Comparison of ENCODE assay signal across 13 mouse cellular contexts in the genomic region with DNA sequence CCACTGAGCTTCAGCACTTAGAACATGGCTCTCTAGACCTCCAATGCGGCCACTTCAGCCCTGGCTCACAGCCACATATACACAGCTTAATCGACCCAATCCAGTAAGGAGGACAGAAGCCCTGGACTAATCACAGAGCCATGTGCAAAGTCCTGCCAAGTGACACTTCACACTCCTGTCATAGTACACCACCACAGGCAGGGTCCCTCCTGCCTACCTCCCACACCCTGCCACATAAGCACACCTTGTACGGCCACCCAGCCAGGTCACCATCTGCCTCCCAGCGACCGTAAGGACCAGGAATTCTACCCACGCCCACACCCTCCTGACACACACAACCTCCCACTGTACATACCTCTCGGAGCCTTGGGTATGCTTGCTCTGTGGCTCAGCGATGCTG. TPM values are rescaled to one million over a fixed set of nuclear protein-coding genes. Genes with fewer than 3 reads are reported as not detected.
DNase-seq lines count a peak whose midpoint lies in the region; ATAC-seq and TF ChIP-seq lines count a peak whose summit lies in the region.
"Had no signal": no experiment of that assay in that cellular context is flagged by ENCODE, and none has a peak within 500 bp of the region (broad histone marks: within the 10 kb centered on the region; RNA-seq: fewer than 3 reads in every experiment).

No protein-coding gene starts in this region.

- ATAC-seq in heart, embryonic 14.5 days (ENCODE audit: insufficient number of reproducible peaks, insufficient read depth, low FRiP score, low read depth), result peak; percentile 57; the same call in 1 of the 2 replicates
- peak; percentile 32; the same call in 1 of the 2 replicates for ATAC-seq in lung, embryonic 14.5 days (ENCODE audit: insufficient read depth)
- ATAC-seq: CD4-positive, CD25-positive, alpha-beta regulatory T cell, adult 4 months; Patski had no signal

- TF ChIP-seq POLR2A in lung, adult 2 months (IDR thresholded peaks at IDR 0.05; ENCODE audit: borderline replicate concordance, extremely low read depth, low read depth, low read length), result no peak

- H3K27ac ChIP-seq in heart, embryonic 14.5 days (replicated peaks in 1 of 2; ENCODE audit: control insufficient read depth in 1 of 2, insufficient read depth in 1 of 2, low read depth in 2 of 2, low read length in 2 of 2), result peak overlapping the region; percentile 58 to 73
- H3K27ac ChIP-seq in lung, embryonic 14.5 days (ENCODE audit: low read depth), result peak overlapping the region; percentile 33; the same call in 1 of the 2 replicates
- H3K27ac ChIP-seq: heart, embryonic 10.5 days; kidney, postnatal 0 days; macrophage had no signal

- H3K4me2 ChIP-seq in heart, embryonic 14.5 days (ENCODE audit: low read length), result peak overlapping the region; percentile 7; the same call in 1 of the 2 replicates
- no peak overlapping the region for H3K4me2 ChIP-seq in lung, embryonic 14.5 days

- DNase-seq in heart, adult 18-20 months, result no peak
- peak; percentile 56 for DNase-seq in lung, embryonic 14.5 days
- no peak for DNase-seq in lung, adult 2 months
- DNase-seq in MN1 (ENCODE audit: low spot score), result peak; percentile 17
- DNase-seq in adrenal gland, postnatal 4 days (ENCODE audit: low spot score in 2 of 2), result no peak
- DNase-seq: embryo, embryonic 11 days had no signal

- WGBS in heart, embryonic 14.5 days, result 43% methylated on average over 8 of the region's 8 CpGs
- 61% methylated on average over 8 of the region's 8 CpGs for WGBS in lung, embryonic 14.5 days
- 71% methylated on average over 8 of the region's 8 CpGs for WGBS in lung, adult 2 months

- 0 out of 2 replicates have a peak, but pooled peaks cover 22% of the 10 kb centered on the region for H3K36me3 ChIP-seq in heart, embryonic 14.5 days (ENCODE audit: control insufficient read depth, insufficient read depth, low read length)
- H3K36me3 ChIP-seq in lung, embryonic 14.5 days (ENCODE audit: insufficient read depth), result peaks cover 5% of the 10 kb centered on the region; the same call in 1 of the 2 replicates
- H3K36me3 ChIP-seq in erythroblast, embryonic 14.5 days (ENCODE audit: control insufficient read depth), result peaks cover 25% of the 10 kb centered on the region

- no peaks in the 10 kb centered on the region for H3K27me3 ChIP-seq in heart, embryonic 14.5 days (ENCODE audit: control insufficient read depth, insufficient read depth, low read length)
- no peaks in the 10 kb centered on the region for H3K27me3 ChIP-seq in lung, embryonic 14.5 days (ENCODE audit: insufficient read depth, low read length)
- H3K27me3 ChIP-seq in erythroblast, embryonic 14.5 days (ENCODE audit: control insufficient read depth), result no peaks in the 10 kb centered on the region
- H3K27me3 ChIP-seq: Patski had no signal

- no peak overlapping the region for H3K4me3 ChIP-seq in heart, embryonic 14.5 days (ENCODE audit: control insufficient read depth in 1 of 2, insufficient read depth in 1 of 2, low read depth in 1 of 2, low read length in 2 of 2)
- H3K4me3 ChIP-seq in lung, embryonic 14.5 days (ENCODE audit: low read depth, low read length), result no peak overlapping the region
- H3K4me3 ChIP-seq in lung, adult 2 months (replicated peaks; ENCODE audit: extremely low read depth, low read depth, low read length), result no peak overlapping the region
- H3K4me3 ChIP-seq in erythroblast, embryonic 14.5 days (replicated peaks), result peak overlapping the region; percentile 43
- H3K4me3 ChIP-seq: heart, embryonic 10.5 days had no signal

- peaks cover 11 to 19% of the 10 kb centered on the region in 2 experiments for H3K4me1 ChIP-seq in heart, embryonic 14.5 days (ENCODE audit: control insufficient read depth in 2 of 2, insufficient read depth in 2 of 2, low read length in 2 of 2)
- H3K4me1 ChIP-seq in lung, embryonic 14.5 days (ENCODE audit: insufficient read depth), result 0 out of 2 replicates have a peak, but pooled peaks cover 4% of the 10 kb centered on the region
- no peaks in the 10 kb centered on the region for H3K4me1 ChIP-seq in lung, adult 2 months (ENCODE audit: control insufficient read depth, insufficient read depth, low read length)
- H3K4me1 ChIP-seq in erythroblast, embryonic 14.5 days (ENCODE audit: control insufficient read depth), result peaks cover 30% of the 10 kb centered on the region

- H3K9ac ChIP-seq in heart, embryonic 14.5 days (ENCODE audit: low read length), result no peak overlapping the region; the same call in 1 of the 2 replicates
- H3K9ac ChIP-seq in lung, embryonic 14.5 days, result no peak overlapping the region

- TF ChIP-seq CTCF in lung, embryonic 14.5 days (IDR thresholded peaks at IDR 0.05; ENCODE audit: low read depth), result no peak
- no peak for TF ChIP-seq CTCF in lung, adult 2 months (IDR thresholded peaks at IDR 0.05; ENCODE audit: insufficient read depth, low read length)

- H3K9me3 ChIP-seq in heart, embryonic 14.5 days (ENCODE audit: control insufficient read depth, low read length), result no peaks in the 10 kb centered on the region
- H3K9me3 ChIP-seq in lung, embryonic 14.5 days (ENCODE audit: low read depth, low read length), result no peaks in the 10 kb centered on the region
- no peaks in the 10 kb centered on the region for H3K9me3 ChIP-seq in erythroblast, embryonic 14.5 days (ENCODE audit: control insufficient read depth, low read length)
- H3K9me3 ChIP-seq: heart, embryonic 10.5 days had no signal

RNA-seq across cellular contexts. Expression of a gene that starts 41.4 kb away (rescaled TPM):
- 12.7 and 14.3 TPM in 2 replicates for polyA plus RNA-seq in heart, embryonic 14.5 days (2014; fragmentation: Nextera tagmentation; extraction: Ambion mirVana)
- total RNA-seq in heart, adult 18-20 months (2021), result 1 to 10 TPM; 5.7 to 6.5 TPM
- polyA plus RNA-seq in lung, embryonic 14.5 days (2014; fragmentation: Nextera tagmentation; extraction: Ambion mirVana), result 23.2 and 26.9 TPM in 2 replicates
- polyA plus RNA-seq in lung, adult 2 months (2012; rRNA removed), result 23.1 and 23.4 TPM in 2 replicates
- 2.7 and 3.3 TPM in 2 replicates for polyA plus RNA-seq in erythroblast, embryonic 14.5 days (2012)
- total RNA-seq in adrenal gland, postnatal 4 days (2021), result 10 to 100 TPM; 26.7 to 30.9 TPM

RNA-seq across cellular contexts. Expression of a gene that starts 51.3 kb away (rescaled TPM):
- polyA plus RNA-seq in heart, embryonic 14.5 days (2014; fragmentation: Nextera tagmentation; extraction: Ambion mirVana), result 21.8 and 22.9 TPM in 2 replicates
- total RNA-seq in heart, adult 18-20 months (2021), result 10 to 100 TPM; 23.4 to 25.0 TPM
- polyA plus RNA-seq in lung, embryonic 14.5 days (2014; fragmentation: Nextera tagmentation; extraction: Ambion mirVana), result 27.2 and 29.9 TPM in 2 replicates
- polyA plus RNA-seq in lung, adult 2 months (2012; rRNA removed), result 21.0 and 25.7 TPM in 2 replicates
- polyA plus RNA-seq in erythroblast, embryonic 14.5 days (2012), result 0.01 and 0.02 TPM in 2 replicates
- 10 to 100 TPM; 34.1 to 36.0 TPM for total RNA-seq in adrenal gland, postnatal 4 days (2021)

Comparison
In these comparisons a context has a peak if more than half of its experiments do, and no peak if none do; other contexts are left out.
1. DNase-seq: peak in lung, embryonic 14.5 days (single experiment) and MN1 (single experiment); none in heart, adult 18-20 months (0 of 2), lung, adult 2 months (single experiment) and adrenal gland, postnatal 4 days (0 of 2).
2. RNA of a gene that starts 51.3 kb away (polyA plus RNA-seq): 27.2 to 29.9 TPM in lung, embryonic 14.5 days, 21.0 to 25.7 TPM in lung, adult 2 months and 21.8 to 22.9 TPM in heart, embryonic 14.5 days; 0.01 to 0.02 TPM in erythroblast, embryonic 14.5 days; every median in the first group is over 10 times any median in the second.